In genomic region chr2:106200130-106200529, GRCm38 (mm10) we compare ENCODE assay signal across 21 mouse cellular contexts.
A peak's percentile ranks its signal among the peaks of the same experiment; 100 is the strongest.
DNase-seq lines count a peak whose midpoint lies in the region; ATAC-seq and TF ChIP-seq lines count a peak whose summit lies in the region.
"Had no signal": no experiment of that assay in that cellular context is flagged by ENCODE, and none has a peak within 500 bp of the region (broad histone marks: within the 10 kb centered on the region; RNA-seq: fewer than 3 reads in every experiment).

No protein-coding gene starts in this region.

- DNase-seq in heart, adult 2 months = no peak
- no peak for DNase-seq in heart, adult 11 months
- peak; percentile 19 for DNase-seq in 3T3-L1 (ENCODE audit: low read depth, low spot score)
- no peak for DNase-seq in G1E (ENCODE audit: low spot score)
- DNase-seq in c-Kit-positive CD71-positive TER-119-positive erythroid progenitor cells, embryonic 14.5 days (ENCODE audit: low spot score) = peak; percentile 0
- DNase-seq in ovary, postnatal 14 days (ENCODE audit: low spot score) = no peak
- no peak for DNase-seq in cerebellum, adult 9-11 months
- no peak for DNase-seq in spleen, postnatal 4 days (ENCODE audit: low spot score in 2 of 2)
- DNase-seq: B cell, adult 2 months; cerebellum, adult 11-12 months; heart, postnatal 36 days; kidney, adult 11 months; kidney, postnatal 25 days; layer of hippocampus, adult 9-11 months; spleen, adult 18-20 months; thymus, postnatal 14 days had no signal

- H3K27me3 ChIP-seq in heart, adult 2 months (ENCODE audit: control insufficient read depth, insufficient read depth, low read length) = no peaks in the 10 kb centered on the region
- no peaks in the 10 kb centered on the region for H3K27me3 ChIP-seq in G1E (ENCODE audit: insufficient read depth, low read length)
- H3K27me3 ChIP-seq: neural tube, embryonic 12.5 days had no signal

- TF ChIP-seq POLR2A in heart, adult 2 months (IDR thresholded peaks at IDR 0.05; ENCODE audit: insufficient read depth, low read depth, low read length) = no peak

- no peaks in the 10 kb centered on the region for H3K4me1 ChIP-seq in heart, adult 2 months (ENCODE audit: control insufficient read depth, insufficient read depth, low read length)
- no peaks in the 10 kb centered on the region for H3K4me1 ChIP-seq in G1E (ENCODE audit: insufficient read depth, low read depth, low read length)
- H3K4me1 ChIP-seq: heart, embryonic 13.5 days had no signal

- H3K79me2 ChIP-seq in heart, adult 2 months (replicated peaks; ENCODE audit: control insufficient read depth, insufficient read depth, low read length) = no peaks in the 10 kb centered on the region

- no peak for TF ChIP-seq EP300 in heart, adult 2 months (IDR thresholded peaks at IDR 0.05; ENCODE audit: insufficient read depth, low read depth, low read length)

- 94% methylated on average over 2 of the region's 2 CpGs for WGBS in heart, adult 2 months

- ATAC-seq in G1E (ENCODE audit: extremely low read depth, insufficient number of reproducible peaks, low FRiP score, poor library complexity, severe bottlenecking) = no peak
- ATAC-seq: forebrain, embryonic 14.5 days; hindbrain, embryonic 16.5 days had no signal

- H3K9ac ChIP-seq in heart, adult 2 months (ENCODE audit: low read depth, low read length) = no peak overlapping the region
- H3K9ac ChIP-seq: heart, embryonic 13.5 days; neural tube, embryonic 12.5 days had no signal

- TF ChIP-seq CTCF in heart, adult 2 months (IDR thresholded peaks at IDR 0.05) = peak; percentile 28; the same call in 1 of the 2 replicates
- peak; percentile 26; the same call in 1 of the 2 replicates for TF ChIP-seq CTCF in G1E (IDR thresholded peaks at IDR 0.05; ENCODE audit: low read depth, low read length)

- intact Hi-C loops in heart, adult 2 months (cut with DNase I) = no loop called here

- no peak overlapping the region for H3K27ac ChIP-seq in heart, adult 2 months
- H3K27ac ChIP-seq: heart, embryonic 13.5 days; neural tube, embryonic 12.5 days had no signal

- H3K9me3 ChIP-seq in G1E (replicated peaks) = no peaks in the 10 kb centered on the region

- no peak overlapping the region for H3K4me3 ChIP-seq in heart, adult 2 months
- H3K4me3 ChIP-seq in G1E (ENCODE audit: low read depth, low read length) = no peak overlapping the region
- H3K4me3 ChIP-seq: erythroblast, embryonic 14.5 days; heart, embryonic 13.5 days; neural tube, embryonic 12.5 days had no signal

- H3K36me3 ChIP-seq in heart, adult 2 months (ENCODE audit: control insufficient read depth, insufficient read depth, low read length) = no peaks in the 10 kb centered on the region
- no peaks in the 10 kb centered on the region for H3K36me3 ChIP-seq in G1E (replicated peaks)
- H3K36me3 ChIP-seq: heart, embryonic 13.5 days; neural tube, embryonic 12.5 days had no signal

Comparison
In these comparisons a context has a peak if more than half of its experiments do, and no peak if none do; other contexts are left out.
1. DNase-seq: peak in 3T3-L1 (single experiment) and c-Kit-positive CD71-positive TER-119-positive erythroid progenitor cells, embryonic 14.5 days (single experiment); none in heart, adult 2 months (0 of 2), heart, adult 11 months (single experiment), G1E (single experiment), ovary, postnatal 14 days (single experiment), cerebellum, adult 9-11 months (single experiment) and spleen, postnatal 4 days (0 of 2).